Mouse (Mus musculus) embryo, embryonic 10 days (tissue): Measurements from ENCODE around the gene Runx1.

ENCODE experiments used
- DNase-seq: peaks from one replicate; pipeline ENCODE4 v3.0.0-alpha.2; 2015; ENCODE audit warnings: low spot score

Runx1 gene

GRCm38 (mm10) chr16:92826683-92827082, 734 bp upstream of the Runx1 start:
- no peak for DNase-seq

GRCm38 (mm10) chr16:92825204-92825843, 625 bp downstream of the Runx1 start:
- DNase-seq = no peak

- DNase-seq = no peak
Measured at GRCm38 (mm10) chr16:92824723-92825203, 1.2 kb downstream of the Runx1 start.

- DNase-seq = no peak
Measured at GRCm38 (mm10) chr16:92824003-92824722, 1.8 kb downstream of the Runx1 start.

GRCm38 (mm10) chr16:92823381-92823862, 2.5 kb downstream of the Runx1 start:
- peak; percentile 27 for DNase-seq

GRCm38 (mm10) chr16:92822676-92823075, 3.3 kb downstream of the Runx1 start:
- DNase-seq = no peak

GRCm38 (mm10) chr16:92821938-92822629, 3.9 kb downstream of the Runx1 start:
- DNase-seq = no peak

GRCm38 (mm10) chr16:92821596-92821937, 4.4 kb downstream of the Runx1 start:
- no peak for DNase-seq

GRCm38 (mm10) chr16:92820451-92820850, 5.5 kb downstream of the Runx1 start:
- no peak for DNase-seq

- DNase-seq = no peak
Measured at GRCm38 (mm10) chr16:92818480-92819269, 7.3 kb downstream of the Runx1 start.

- no peak for DNase-seq
Measured at GRCm38 (mm10) chr16:92816092-92816491, 9.9 kb downstream of the Runx1 start.

- no peak for DNase-seq
Measured at GRCm38 (mm10) chr16:92815195-92815527, 10.8 kb downstream of the Runx1 start.

- DNase-seq = no peak
Measured at GRCm38 (mm10) chr16:92814366-92815194, 11.4 kb downstream of the Runx1 start.

GRCm38 (mm10) chr16:92812405-92812804, 13.5 kb downstream of the Runx1 start:
- no peak for DNase-seq

GRCm38 (mm10) chr16:92810568-92811240, 15.2 kb downstream of the Runx1 start:
- no peak for DNase-seq

- DNase-seq = no peak
Measured at GRCm38 (mm10) chr16:92807772-92808171, 18.2 kb downstream of the Runx1 start.

GRCm38 (mm10) chr16:92803076-92803580, 22.8 kb downstream of the Runx1 start:
- DNase-seq = no peak

- DNase-seq = no peak
Measured at GRCm38 (mm10) chr16:92801567-92801966, 24.4 kb downstream of the Runx1 start.

- no peak for DNase-seq
Measured at GRCm38 (mm10) chr16:92800845-92801244, 25.1 kb downstream of the Runx1 start.

- no peak for DNase-seq
Measured at GRCm38 (mm10) chr16:92799940-92800339, 26.0 kb downstream of the Runx1 start.
